Mouse (Mus musculus): ENCODE results near the gene Ndufb6. TPM values are rescaled to one million over a fixed set of nuclear protein-coding genes. Genes with fewer than 3 reads are reported as not detected.

Gene Ndufb6
- total RNA-seq, 2 experiments from 2014 or later, result 484 to 546 TPM

DNA sequence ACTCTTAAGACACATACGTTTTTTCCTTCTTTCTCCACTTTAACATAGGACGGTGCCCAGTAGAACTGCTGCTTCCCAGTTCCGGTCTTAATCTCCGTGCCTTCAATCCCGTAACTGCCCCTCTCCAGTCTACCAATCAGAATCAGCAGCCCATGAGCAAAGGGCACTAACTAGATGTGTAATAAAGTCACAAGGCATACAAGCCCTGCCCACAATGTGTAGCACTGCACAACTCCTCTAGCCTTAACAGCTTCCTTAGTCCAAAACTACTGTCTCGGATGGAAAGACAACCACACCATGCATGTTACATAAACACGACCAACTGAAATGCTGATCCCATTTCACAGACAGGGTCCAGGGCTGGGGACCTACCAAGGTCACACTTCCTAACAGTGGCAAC, 11.5 kb downstream of the Ndufb6 start:
- DNase-seq, result no peak
- intact Hi-C loops (cut with DNase I), result loop anchor here (2.0 kb wide), 1 partner anchor 125 kb away; the partner anchor contains the start of gene Aco1

DNA sequence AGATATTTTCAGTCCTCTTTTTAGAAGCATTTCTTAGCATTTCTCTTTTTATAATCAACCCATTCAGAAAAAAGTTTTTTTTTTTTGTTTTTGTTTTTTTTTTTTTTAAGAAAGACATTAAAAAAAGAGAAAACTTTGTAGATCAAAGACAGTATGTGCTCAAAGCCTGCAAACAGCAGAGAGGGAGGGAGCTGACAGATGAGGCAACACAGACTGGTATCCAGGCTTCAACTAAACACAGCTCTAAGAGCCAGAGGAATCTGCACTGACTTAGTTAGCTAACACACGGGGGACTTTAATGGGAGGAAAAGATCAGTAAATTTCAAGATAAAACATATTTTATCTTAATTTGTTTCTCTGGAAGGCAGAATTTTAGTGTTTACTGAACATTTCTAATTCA, 14.9 kb downstream of the Ndufb6 start:
- intact Hi-C loops (cut with DNase I), result no loop called here
- DNase-seq, result no peak

GRCm38 (mm10) chr4:40254385-40255103, 24.7 kb downstream of the Ndufb6 start:
- intact Hi-C loops (cut with DNase I), result no loop called here
- no peak for DNase-seq

DNA sequence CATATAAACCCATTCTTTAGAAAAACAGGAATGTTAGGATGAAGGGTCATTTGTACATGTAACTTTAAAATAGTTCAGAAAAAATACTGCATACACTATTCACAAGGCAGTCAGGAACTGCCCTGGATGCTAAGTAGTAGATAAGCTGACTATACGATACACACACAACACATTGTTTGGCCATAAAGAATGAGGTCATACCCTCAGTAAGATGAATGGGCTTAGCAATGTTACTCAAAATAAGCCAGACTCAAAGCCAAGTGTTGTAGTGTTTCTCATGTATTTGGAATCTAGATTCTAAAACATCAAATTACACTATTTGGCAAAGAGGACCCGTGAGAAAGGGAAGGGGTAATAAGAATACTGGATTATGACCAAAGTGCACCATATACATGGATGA, 25.5 kb downstream of the Ndufb6 start:
- DNase-seq, result no peak
- intact Hi-C loops (cut with DNase I), result no loop called here

- intact Hi-C loops (cut with DNase I), result no loop called here
- no peak for DNase-seq
Observed at GRCm38 (mm10) chr4:40250984-40251383, 28.2 kb downstream of the Ndufb6 start.

- intact Hi-C loops (cut with DNase I), result no loop called here
- DNase-seq, result no peak
Observed at GRCm38 (mm10) chr4:40244035-40244434, 35.2 kb downstream of the Ndufb6 start.

GRCm38 (mm10) chr4:40243006-40243405, 36.2 kb downstream of the Ndufb6 start:
- intact Hi-C loops (cut with DNase I), result no loop called here
- DNase-seq, result no peak

DNA sequence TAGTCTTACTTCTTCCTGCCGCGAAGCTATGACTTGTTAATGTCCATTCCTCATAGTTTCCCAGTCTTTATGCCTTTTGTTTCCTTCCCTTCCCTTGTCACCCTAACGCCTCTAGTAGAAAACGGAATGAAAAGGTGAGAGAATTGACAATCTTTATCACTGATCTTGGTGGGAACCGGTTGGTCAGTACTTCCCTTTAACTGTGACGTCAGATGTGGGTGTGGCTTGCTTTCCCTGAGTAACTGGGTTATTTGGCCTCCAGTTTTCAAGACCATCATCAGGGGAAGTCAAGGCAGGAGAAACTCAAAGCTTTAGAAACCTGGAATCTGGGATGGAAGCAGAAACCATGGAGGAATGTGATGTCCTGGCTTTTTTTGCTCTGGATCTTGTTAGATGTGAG, 37.3 kb downstream of the Ndufb6 start:
- intact Hi-C loops (cut with DNase I), result no loop called here
- no peak for DNase-seq

- no peak for DNase-seq
- intact Hi-C loops (cut with DNase I), result no loop called here
Observed at GRCm38 (mm10) chr4:40240272-40240744, 38.9 kb downstream of the Ndufb6 start.

GRCm38 (mm10) chr4:40239409-40240271, 39.6 kb downstream of the Ndufb6 start, which contains the start of gene Ddx58:
TSS of gene Ddx58 (minus strand) at chr4:40239828.
- intact Hi-C loops (cut with DNase I), result loop anchor here (1.0 kb wide), 1 partner anchor 30 kb away; the partner anchor contains the start of genes Smim27 and Topors
- DNase-seq, result peak; percentile 58 to 61

GRCm38 (mm10) chr4:40238483-40239408, 40.5 kb downstream of the Ndufb6 start:
- intact Hi-C loops (cut with DNase I), result loop anchor here (1.0 kb wide), 1 partner anchor 31 kb away; the partner anchor contains the start of genes Smim27 and Topors
- peak; percentile 68 to 69 for DNase-seq

GRCm38 (mm10) chr4:40236829-40237228, 42.4 kb downstream of the Ndufb6 start:
- intact Hi-C loops (cut with DNase I), result no loop called here
- DNase-seq, result no peak

DNA sequence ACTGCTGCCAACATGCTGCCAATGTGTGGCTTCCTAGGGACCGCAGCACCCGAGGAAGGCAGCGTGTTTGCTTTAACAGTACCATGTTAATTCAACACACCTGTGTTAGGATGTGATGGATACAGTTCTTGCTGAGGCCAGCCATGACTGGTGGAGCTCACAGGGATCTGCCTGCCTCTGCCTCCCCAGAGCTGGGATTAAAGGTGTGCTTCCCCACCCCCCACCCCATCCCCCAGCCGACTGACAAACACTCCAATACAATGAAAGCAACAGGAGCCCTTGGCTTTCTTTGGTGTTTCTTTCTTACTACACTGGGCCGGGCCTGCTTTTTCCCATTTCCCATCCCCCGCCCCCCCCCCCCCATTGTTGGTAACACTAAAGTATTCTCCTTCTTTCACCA, 45.0 kb downstream of the Ndufb6 start:
- intact Hi-C loops (cut with DNase I), result no loop called here
- no peak for DNase-seq

DNA sequence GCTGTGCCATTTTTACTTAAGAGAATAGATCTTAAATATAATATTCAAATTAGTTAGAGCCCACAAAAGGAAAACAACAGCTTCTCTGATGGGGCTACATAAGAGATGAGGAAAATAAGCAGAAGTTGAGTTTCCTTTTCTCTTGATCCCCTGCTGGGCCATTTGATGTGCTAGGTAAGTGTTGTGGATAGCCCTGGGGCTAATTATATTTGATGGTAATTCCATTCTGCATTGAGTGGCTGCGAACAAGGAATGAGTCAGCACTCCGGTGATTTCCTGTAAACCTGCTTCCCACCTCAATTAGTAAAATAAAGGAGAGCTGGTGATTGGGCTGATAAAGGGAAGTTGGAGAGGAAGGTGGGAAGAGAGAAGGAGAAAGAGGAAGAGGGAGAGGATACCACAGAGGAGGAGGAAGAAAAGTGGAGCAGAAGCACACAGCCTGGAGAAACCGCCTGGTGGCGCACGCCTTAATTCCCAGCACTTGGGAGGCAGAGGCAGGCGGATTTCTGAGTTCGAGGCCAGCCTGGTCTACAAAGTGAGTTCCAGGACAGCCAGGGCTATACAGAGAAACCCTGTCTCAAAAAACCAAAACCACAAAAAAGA, 46.1 kb downstream of the Ndufb6 start:
- no peak for DNase-seq
- intact Hi-C loops (cut with DNase I), result no loop called here

DNA sequence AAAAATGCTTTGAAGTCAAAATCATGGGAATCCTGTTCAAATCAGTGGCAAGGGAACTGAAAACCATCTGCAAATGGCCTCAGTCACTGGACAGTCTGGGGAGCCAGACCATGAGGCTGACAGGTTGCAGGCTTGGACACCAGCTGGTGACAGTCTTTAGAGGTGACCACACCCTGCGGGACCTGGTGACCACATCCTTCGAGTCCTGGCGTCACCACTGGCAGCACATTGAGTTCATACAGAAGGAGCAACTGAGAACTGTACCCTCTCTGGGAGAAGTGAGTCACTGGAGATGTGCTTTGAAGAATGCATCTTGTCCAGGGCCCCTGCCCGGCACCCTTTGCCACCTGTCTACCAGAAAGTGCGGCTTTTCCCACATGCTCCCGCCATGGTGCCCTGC, 49.5 kb downstream of the Ndufb6 start:
- DNase-seq, result no peak
- intact Hi-C loops (cut with DNase I), result no loop called here

DNA sequence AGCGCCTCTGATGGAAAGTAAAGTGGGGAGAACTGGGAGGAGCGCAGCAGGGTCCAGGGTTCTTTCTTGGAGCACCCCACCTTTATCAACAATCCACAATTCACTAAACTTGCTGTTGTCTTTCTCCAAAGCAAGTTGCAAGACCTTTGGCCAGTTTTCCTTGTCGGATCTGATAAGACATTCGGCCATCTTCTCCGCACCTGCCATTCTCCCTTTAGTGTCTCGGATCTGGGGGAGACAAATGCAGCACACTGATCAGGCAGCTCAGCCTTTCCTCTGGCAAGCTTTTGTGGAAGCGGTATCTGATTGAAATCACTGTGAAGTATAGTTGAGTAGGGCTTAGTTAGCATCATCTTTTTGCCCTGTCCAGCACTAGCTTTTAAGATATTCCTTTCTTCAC, 51.3 kb downstream of the Ndufb6 start:
- intact Hi-C loops (cut with DNase I), result no loop called here
- no peak for DNase-seq

GRCm38 (mm10) chr4:40227131-40227530, 52.1 kb downstream of the Ndufb6 start:
- intact Hi-C loops (cut with DNase I), result no loop called here

GRCm38 (mm10) chr4:40226095-40226494, 53.1 kb downstream of the Ndufb6 start:
- intact Hi-C loops (cut with DNase I), result no loop called here
- DNase-seq, result no peak

More at GRCm38 (mm10) chr4:40227131-40227530, 52.1 kb downstream of the Ndufb6 start:
- DNase-seq, result no peak

DNA sequence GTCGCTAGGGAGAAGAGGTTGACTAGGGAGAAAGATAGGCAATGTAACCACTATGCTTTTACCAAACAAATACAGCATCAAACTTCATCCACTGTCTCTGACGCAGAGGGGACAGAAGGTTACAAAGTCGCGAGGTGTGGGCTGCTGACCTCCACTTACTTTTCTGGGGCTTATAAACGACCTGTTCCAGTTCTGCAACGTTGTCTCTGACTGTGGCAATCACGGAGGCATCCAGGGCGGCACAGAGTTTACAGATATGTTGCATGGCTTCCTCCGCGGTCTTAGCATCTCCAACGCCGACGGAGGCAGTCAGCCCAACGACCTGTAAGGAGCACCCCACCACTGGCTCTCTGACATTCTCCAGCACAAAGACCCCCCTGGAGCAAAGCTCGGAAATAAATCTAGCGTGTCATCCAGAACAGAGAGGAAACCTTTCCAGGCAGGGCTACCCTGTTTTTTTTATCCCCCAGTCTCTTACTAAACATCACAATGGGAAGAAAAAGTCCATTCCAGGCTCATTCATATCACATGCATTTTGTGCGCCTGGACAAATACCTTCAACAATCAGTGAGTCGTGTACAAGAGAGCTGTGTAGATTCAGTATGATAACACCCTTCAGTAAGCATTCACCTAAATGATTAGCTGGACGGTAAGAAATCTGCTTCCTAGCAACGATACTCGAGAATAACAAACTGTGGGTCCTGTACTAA, 57.2 kb downstream of the Ndufb6 start:
- intact Hi-C loops (cut with DNase I), result no loop called here
- no peak for DNase-seq
